In genomic region chr9:70523813-70524212, GRCm38 (mm10) we compare ENCODE assay signal across 25 mouse cellular contexts. TPM values are rescaled to one million over a fixed set of nuclear protein-coding genes. Genes with fewer than 3 reads are reported as not detected.
DNase-seq lines count a peak whose midpoint lies in the region; ATAC-seq and TF ChIP-seq lines count a peak whose summit lies in the region.
"Had no signal": no experiment of that assay in that cellular context is flagged by ENCODE, and none has a peak within 500 bp of the region (broad histone marks: within the 10 kb centered on the region; RNA-seq: fewer than 3 reads in every experiment).

No protein-coding gene starts in this region.

- WGBS in heart, embryonic 11.5 days (ENCODE audit: insufficient replicate concordance), result 88% methylated on average over 3 of the region's 3 CpGs
- WGBS in heart, embryonic 15.5 days, result 93% methylated on average over 3 of the region's 3 CpGs

- no peak overlapping the region for H3K9ac ChIP-seq in heart, embryonic 11.5 days (ENCODE audit: low read depth, low read length)
- H3K9ac ChIP-seq in heart, embryonic 15.5 days, result no peak overlapping the region
- H3K9ac ChIP-seq: embryonic facial prominence, embryonic 13.5 days; forebrain, embryonic 13.5 days; hindbrain, embryonic 12.5 days; hindbrain, embryonic 15.5 days had no signal

- ATAC-seq in heart, embryonic 11.5 days (replicated peaks; ENCODE audit: insufficient number of reproducible peaks, low FRiP score, low TSS enrichment), result no peak
- ATAC-seq in heart, embryonic 15.5 days (replicated peaks; ENCODE audit: insufficient number of reproducible peaks, insufficient read depth, low FRiP score, low read depth), result no peak
- peak; percentile 61 for ATAC-seq in granulocyte monocyte progenitor cell, adult 5-6 weeks (replicated peaks; ENCODE audit: poor library complexity, severe bottlenecking)
- ATAC-seq: activated CD4-positive, CD25-positive, alpha-beta regulatory T cell, adult 4 months; forebrain, embryonic 13.5 days; forebrain, embryonic 16.5 days; intestine, postnatal 0 days had no signal

- H3K4me3 ChIP-seq in gastrocnemius, adult 2 months, result no peak overlapping the region
- H3K4me3 ChIP-seq in heart, embryonic 11.5 days (ENCODE audit: low read depth, low read length), result no peak overlapping the region
- no peak overlapping the region for H3K4me3 ChIP-seq in heart, embryonic 15.5 days
- H3K4me3 ChIP-seq: embryonic facial prominence, embryonic 10.5 days; embryonic facial prominence, embryonic 13.5 days; erythroblast, embryonic 14.5 days; forebrain, embryonic 10.5 days; forebrain, embryonic 13.5 days; hindbrain, embryonic 12.5 days; hindbrain, embryonic 15.5 days had no signal

- TF ChIP-seq CTCF in gastrocnemius, adult 2 months (IDR thresholded peaks at IDR 0.05), result no peak

- no peaks in the 10 kb centered on the region for H3K27me3 ChIP-seq in heart, embryonic 11.5 days (ENCODE audit: control insufficient read depth, insufficient read depth, low read length)
- no peaks in the 10 kb centered on the region for H3K27me3 ChIP-seq in heart, embryonic 15.5 days
- H3K27me3 ChIP-seq: embryonic facial prominence, embryonic 13.5 days; forebrain, embryonic 13.5 days; hindbrain, embryonic 12.5 days; hindbrain, embryonic 15.5 days had no signal

- intact Hi-C loops in gastrocnemius, adult 2 months (cut with DNase I), result no loop called here
- intact Hi-C loops in heart, postnatal 36 days (cut with DNase I), result no loop called here

- no peak overlapping the region for H3K4me2 ChIP-seq in heart, embryonic 11.5 days
- no peak overlapping the region for H3K4me2 ChIP-seq in heart, embryonic 15.5 days
- H3K4me2 ChIP-seq: embryonic facial prominence, embryonic 13.5 days; forebrain, embryonic 13.5 days; hindbrain, embryonic 12.5 days; hindbrain, embryonic 15.5 days had no signal

- no peaks in the 10 kb centered on the region for H3K4me1 ChIP-seq in heart, embryonic 11.5 days (ENCODE audit: control insufficient read depth, insufficient read depth, low read length)
- H3K4me1 ChIP-seq in heart, embryonic 15.5 days (replicated peaks), result no peaks in the 10 kb centered on the region
- H3K4me1 ChIP-seq: embryonic facial prominence, embryonic 13.5 days; forebrain, embryonic 10.5 days; forebrain, embryonic 13.5 days; hindbrain, embryonic 12.5 days; hindbrain, embryonic 15.5 days had no signal

- DNase-seq in gastrocnemius, adult 2 months, result no peak
- DNase-seq in gastrocnemius, postnatal 4 days (ENCODE audit: low spot score in 2 of 2), result no peak
- no peak for DNase-seq in heart, adult 18-20 months
- DNase-seq in heart, postnatal 36 days, result no peak
- DNase-seq: adrenal gland, adult 8-10 months; adrenal gland, postnatal 25 days; cerebellum, adult 11-12 months; cerebellum, adult 8-10 months; cerebellum, postnatal 10 days; cerebellum, postnatal 36 days; embryo, embryonic 11 days; kidney, adult 2 months had no signal

- H3K36me3 ChIP-seq in heart, embryonic 11.5 days (ENCODE audit: control insufficient read depth, insufficient read depth, low read length), result no peaks in the 10 kb centered on the region
- no peaks in the 10 kb centered on the region for H3K36me3 ChIP-seq in heart, embryonic 15.5 days
- H3K36me3 ChIP-seq: embryonic facial prominence, embryonic 10.5 days; embryonic facial prominence, embryonic 13.5 days; forebrain, embryonic 10.5 days; hindbrain, embryonic 12.5 days; hindbrain, embryonic 15.5 days had no signal

- H3K9me3 ChIP-seq in heart, embryonic 11.5 days (replicated peaks; ENCODE audit: control insufficient read depth, low read length), result no peaks in the 10 kb centered on the region
- H3K9me3 ChIP-seq in heart, embryonic 15.5 days (replicated peaks), result no peaks in the 10 kb centered on the region
- H3K9me3 ChIP-seq: embryonic facial prominence, embryonic 10.5 days; embryonic facial prominence, embryonic 13.5 days; forebrain, embryonic 10.5 days; forebrain, embryonic 13.5 days; hindbrain, embryonic 12.5 days; hindbrain, embryonic 15.5 days had no signal

- H3K27ac ChIP-seq in gastrocnemius, adult 2 months, result peak overlapping the region; percentile 81
- H3K27ac ChIP-seq in heart, embryonic 11.5 days (ENCODE audit: low read depth, low read length), result 0 out of 2 replicates have a peak overlapping the region, but pooled peaks have one; percentile 22
- peak overlapping the region; percentile 84 for H3K27ac ChIP-seq in heart, embryonic 15.5 days
- H3K27ac ChIP-seq: embryonic facial prominence, embryonic 10.5 days; embryonic facial prominence, embryonic 13.5 days; forebrain, embryonic 10.5 days; forebrain, embryonic 13.5 days; hindbrain, embryonic 12.5 days; hindbrain, embryonic 15.5 days had no signal

RNA-seq across cellular contexts. Expression of gene Sltm, which starts 18.7 kb away (rescaled TPM):
- 10 to 100 TPM; 16.9 to 20.9 TPM for total RNA-seq in gastrocnemius, adult 2 months (2021)
- total RNA-seq in gastrocnemius, postnatal 4 days (2021), result 10 to 100 TPM; 25.4 to 32.1 TPM
- 40.6 and 48.3 TPM in 2 replicates for polyA plus RNA-seq in heart, embryonic 11.5 days (2014; fragmentation: Nextera tagmentation; extraction: Ambion mirVana)
- 10 to 100 TPM; 19.4 to 20.9 TPM for total RNA-seq in heart, adult 18-20 months (2021)
- 32.7 and 33.0 TPM in 2 replicates for polyA plus RNA-seq in heart, embryonic 15.5 days (2015; fragmentation: Nextera tagmentation; extraction: Ambion mirVana)
- total RNA-seq in heart, postnatal 36 days (2021), result 10 to 100 TPM; 20.9 to 23.2 TPM
- 74.8 and 99.4 TPM in 2 replicates for total RNA-seq in granulocyte monocyte progenitor cell, adult 5-6 weeks (2014; fragmentation: Nextera tagmentation)
- 75.7 and 92.9 TPM in 2 replicates for total RNA-seq in granulocyte monocyte progenitor cell, adult 5-6 weeks (2017)

RNA-seq across cellular contexts. Expression of gene Rnf111, which starts 20.3 kb away (rescaled TPM):
- total RNA-seq in gastrocnemius, adult 2 months (2021), result 10 to 100 TPM; 13.3 to 14.0 TPM
- total RNA-seq in gastrocnemius, postnatal 4 days (2021), result 10 to 100 TPM; 24.7 to 26.6 TPM
- 25.2 and 26.0 TPM in 2 replicates for polyA plus RNA-seq in heart, embryonic 11.5 days (2014; fragmentation: Nextera tagmentation; extraction: Ambion mirVana)
- 10 to 100 TPM; 20.1 to 20.2 TPM for total RNA-seq in heart, adult 18-20 months (2021)
- 18.5 and 23.2 TPM in 2 replicates for polyA plus RNA-seq in heart, embryonic 15.5 days (2015; fragmentation: Nextera tagmentation; extraction: Ambion mirVana)
- 10 to 100 TPM; 19.6 to 20.5 TPM for total RNA-seq in heart, postnatal 36 days (2021)
- total RNA-seq in granulocyte monocyte progenitor cell, adult 5-6 weeks (2014; fragmentation: Nextera tagmentation), result 42.8 and 45.7 TPM in 2 replicates
- 23.0 and 31.6 TPM in 2 replicates for total RNA-seq in granulocyte monocyte progenitor cell, adult 5-6 weeks (2017)

Comparison
In these comparisons a context has a peak if more than half of its experiments do, and no peak if none do; other contexts are left out.
1. H3K27ac ChIP-seq: peak in every context shown above with its lines; median percentile 84 in heart, embryonic 15.5 days; 81 in gastrocnemius, adult 2 months; 22 in heart, embryonic 11.5 days.